Mouse (Mus musculus) ES-Bruce4 (cell line): ENCODE measurements at regions not wholly inside any gene's neighbourhood (a gene's known extent, or its start where the extent isn't known, plus 50 kb on each side); places are given as distances from the start of the nearest gene placed in this dataset.

Experiments used
- H3K27ac ChIP-seq: 2 replicates; pipeline ENCODE4 v1.5.1; 2012; ENCODE audit warnings: low read length, inconsistent platforms; ENCODE audit not compliant: insufficient read depth
- H3K27me3 ChIP-seq: 2 replicates; pipeline ENCODE4 v1.6.1; 2012; ENCODE audit warnings: mild to moderate bottlenecking, low read length, inconsistent platforms; ENCODE audit not compliant: control insufficient read depth, poor library complexity, insufficient read depth, severe bottlenecking
- H3K36me3 ChIP-seq: 2 replicates; pipeline ENCODE4 v1.6.1; 2012; ENCODE audit warnings: inconsistent platforms, mild to moderate bottlenecking, low read length, moderate library complexity; ENCODE audit not compliant: control insufficient read depth, poor library complexity, insufficient read depth, severe bottlenecking
- H3K4me1 ChIP-seq: one replicate; pipeline ENCODE4 v1.8.1; 2011; ENCODE audit warnings: low read length; ENCODE audit not compliant: control insufficient read depth, insufficient read depth
- H3K4me3 ChIP-seq: 2 replicates; pipeline ENCODE4 v1.5.1; 2011; ENCODE audit warnings: low read depth, mild to moderate bottlenecking, low read length
- H3K9ac ChIP-seq: 2 replicates; pipeline ENCODE4 v1.6.1; 2012; ENCODE audit warnings: low read depth, mild to moderate bottlenecking, inconsistent platforms; ENCODE audit not compliant: poor library complexity, severe bottlenecking
- H3K9me3 ChIP-seq: replicated peaks from 2 replicates; pipeline ENCODE4 v1.6.1; 2012; ENCODE audit warnings: mild to moderate bottlenecking, low read length, inconsistent platforms; ENCODE audit not compliant: control insufficient read depth, poor library complexity, insufficient read depth, severe bottlenecking
- CTCF ChIP-seq: IDR thresholded peaks from one replicate; pipeline ENCODE4 v1.8.1; 2011; ENCODE audit warnings: low read depth, low read length
- EP300 ChIP-seq: IDR thresholded peaks from 2 replicates; pipeline ENCODE4 v1.6.1; 2011; ENCODE audit warnings: low read depth, low read length; ENCODE audit not compliant: insufficient read depth
- POLR2A ChIP-seq: IDR thresholded peaks from one replicate; pipeline ENCODE4 v1.8.1; 2011; ENCODE audit warnings: low read length; ENCODE audit not compliant: insufficient read depth

DNA sequence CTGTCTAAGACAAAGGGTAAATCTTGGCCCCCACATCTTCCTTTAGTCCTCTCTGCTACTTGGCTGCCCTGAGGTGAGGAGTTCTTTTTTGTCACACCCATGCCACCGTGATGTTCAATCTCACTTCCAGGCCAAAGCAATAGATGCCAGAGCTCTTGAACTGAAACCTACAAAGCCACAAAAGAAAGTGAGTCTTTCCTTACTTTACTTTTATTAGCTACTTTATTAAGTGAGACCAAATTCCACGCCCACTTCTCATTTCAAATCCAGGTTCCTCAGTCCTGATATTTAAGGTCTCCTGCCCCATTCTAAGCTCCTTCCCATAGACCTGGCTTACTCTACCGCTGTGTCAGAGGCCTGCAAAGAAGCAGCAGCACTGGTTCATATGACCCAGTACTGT is 102.5 kb upstream of the Cpsf6 start:
- H3K4me3 ChIP-seq: no peak overlapping the region
- H3K27me3 ChIP-seq: no peaks in the 10 kb centered on the region
- H3K36me3 ChIP-seq: no peaks in the 10 kb centered on the region
- TF ChIP-seq POLR2A (no peak), CTCF (no peak), EP300 (no peak)
- H3K9ac ChIP-seq: no peak overlapping the region
- H3K27ac ChIP-seq: no peak overlapping the region
- H3K9me3 ChIP-seq: no peaks in the 10 kb centered on the region
- H3K4me1 ChIP-seq: no peaks in the 10 kb centered on the region

GRCm38 (mm10) chr10:117481341-117481990 is 101.7 kb upstream of the Cpsf6 start:
- no peaks in the 10 kb centered on the region for H3K27me3 ChIP-seq
- H3K4me1 ChIP-seq: no peaks in the 10 kb centered on the region
- no peak overlapping the region for H3K9ac ChIP-seq
- H3K27ac ChIP-seq: no peak overlapping the region
- no peaks in the 10 kb centered on the region for H3K9me3 ChIP-seq
- no peaks in the 10 kb centered on the region for H3K36me3 ChIP-seq
- TF ChIP-seq POLR2A (no peak), EP300 (no peak), CTCF (no peak)
- no peak overlapping the region for H3K4me3 ChIP-seq

- no peaks in the 10 kb centered on the region for H3K36me3 ChIP-seq
- no peaks in the 10 kb centered on the region for H3K27me3 ChIP-seq
- TF ChIP-seq EP300: no peak
- no peak for TF ChIP-seq CTCF
- TF ChIP-seq POLR2A: no peak
- H3K27ac ChIP-seq: no peak overlapping the region
- no peak overlapping the region for H3K4me3 ChIP-seq
- H3K4me1 ChIP-seq: no peaks in the 10 kb centered on the region
- H3K9me3 ChIP-seq: no peaks in the 10 kb centered on the region
- no peak overlapping the region for H3K9ac ChIP-seq
Measured at GRCm38 (mm10) chr10:117480456-117480850, 100.6 kb upstream of the Cpsf6 start.

GRCm38 (mm10) chr10:117479721-117480455 is 100.1 kb upstream of the Cpsf6 start:
- Histone ChIP-seq H3K9ac (no peak overlapping the region), H3K9me3 (no peaks in the 10 kb centered on the region), H3K36me3 (no peaks in the 10 kb centered on the region), H3K4me3 (no peak overlapping the region), H3K4me1 (no peaks in the 10 kb centered on the region), H3K27ac (no peak overlapping the region), H3K27me3 (no peaks in the 10 kb centered on the region)
- no peak for TF ChIP-seq CTCF
- TF ChIP-seq EP300: no peak
- TF ChIP-seq POLR2A: no peak

DNA sequence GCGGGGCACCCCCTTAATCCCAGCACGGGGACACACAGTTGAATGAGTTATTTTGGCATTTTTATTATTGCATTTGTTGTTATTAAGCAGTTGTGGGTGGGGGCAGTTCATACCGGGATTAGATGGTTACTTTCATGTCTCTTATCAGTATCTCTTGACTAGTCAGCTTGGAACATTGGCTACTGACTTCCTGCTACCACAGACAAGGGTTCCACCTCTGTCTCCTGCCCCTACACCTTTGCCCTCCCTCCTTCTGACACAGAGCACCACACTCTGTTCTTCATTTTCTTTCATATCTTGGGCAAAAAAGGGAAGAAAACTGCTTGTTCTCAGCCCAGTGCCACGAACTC is 99.1 kb upstream of the Cpsf6 start:
- no peak overlapping the region for H3K27ac ChIP-seq
- H3K36me3 ChIP-seq: no peaks in the 10 kb centered on the region
- no peak for TF ChIP-seq EP300
- H3K9ac ChIP-seq: no peak overlapping the region
- H3K27me3 ChIP-seq: no peaks in the 10 kb centered on the region
- H3K4me3 ChIP-seq: no peak overlapping the region
- H3K9me3 ChIP-seq: peaks cover 3% of the 10 kb centered on the region; the same call in 1 of the 2 replicates
- H3K4me1 ChIP-seq: no peaks in the 10 kb centered on the region

DNA sequence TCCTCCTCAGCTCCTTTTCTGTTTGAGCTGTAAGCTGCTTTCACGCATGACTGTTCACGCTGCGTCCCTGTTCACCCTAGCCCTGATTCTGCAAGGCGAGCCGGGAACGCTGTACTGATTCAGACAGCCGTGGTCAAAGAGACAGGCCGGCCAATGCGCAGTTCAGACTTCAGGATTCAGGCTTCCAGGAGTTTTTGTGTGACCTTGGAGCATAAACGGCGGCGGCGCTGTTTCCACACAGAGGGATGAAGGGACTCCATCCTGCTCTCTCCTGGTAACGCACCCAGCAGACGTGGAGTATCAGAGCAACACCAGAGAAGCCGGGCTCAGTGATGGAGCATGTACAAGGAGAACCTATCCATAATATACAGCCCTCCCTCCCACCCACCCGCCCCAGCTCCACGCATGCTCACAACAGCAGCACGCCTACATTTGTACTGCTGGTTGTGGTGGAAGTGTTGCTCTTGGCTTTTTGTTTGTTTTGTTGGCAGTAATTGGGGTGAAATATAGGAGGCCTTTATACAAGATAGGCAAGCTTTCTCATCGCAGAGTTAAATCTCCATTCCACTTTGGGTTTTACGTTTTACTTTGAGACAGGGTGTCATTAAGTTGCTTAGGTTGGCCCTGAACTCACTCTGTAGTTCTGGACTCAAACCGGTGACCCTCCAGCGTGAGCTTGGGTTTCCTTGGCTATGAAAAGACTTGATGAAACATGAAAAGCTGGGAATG is 98.6 kb upstream of the Cpsf6 start:
- Histone ChIP-seq H3K27ac (no peak overlapping the region), H3K4me3 (no peak overlapping the region)

More for the DNA sequence above, 98.6 kb upstream of the Cpsf6 start:
- TF ChIP-seq EP300 (no peak), POLR2A (no peak)
- no peak overlapping the region for H3K9ac ChIP-seq
- no peaks in the 10 kb centered on the region for H3K4me1 ChIP-seq
- peaks cover 3% of the 10 kb centered on the region; the same call in 1 of the 2 replicates for H3K9me3 ChIP-seq
- no peaks in the 10 kb centered on the region for H3K27me3 ChIP-seq
- H3K36me3 ChIP-seq: no peaks in the 10 kb centered on the region
